Mouse (Mus musculus) thymus, adult 2 months (tissue): ENCODE data around the gene Slc35a1.

Experiments
- CTCF ChIP-seq: fragments of 200-500 bp; IDR thresholded peaks from 2 replicates; pipeline ENCODE4 v1.5.1; 2012; ENCODE audit warnings: mild to moderate bottlenecking, control low read depth, low read length, moderate library complexity, borderline replicate concordance; ENCODE audit not compliant: control insufficient read depth, poor library complexity, insufficient read depth; ENCODE audit errors: extremely low read depth
- POLR2A ChIP-seq: fragments of 200-500 bp; IDR thresholded peaks from 2 replicates; pipeline ENCODE4 v1.6.1; 2012; ENCODE audit warnings: mild to moderate bottlenecking, low read length, control low read depth, moderate library complexity; ENCODE audit not compliant: control insufficient read depth, poor library complexity, insufficient read depth; ENCODE audit errors: extremely low read depth

DNA sequence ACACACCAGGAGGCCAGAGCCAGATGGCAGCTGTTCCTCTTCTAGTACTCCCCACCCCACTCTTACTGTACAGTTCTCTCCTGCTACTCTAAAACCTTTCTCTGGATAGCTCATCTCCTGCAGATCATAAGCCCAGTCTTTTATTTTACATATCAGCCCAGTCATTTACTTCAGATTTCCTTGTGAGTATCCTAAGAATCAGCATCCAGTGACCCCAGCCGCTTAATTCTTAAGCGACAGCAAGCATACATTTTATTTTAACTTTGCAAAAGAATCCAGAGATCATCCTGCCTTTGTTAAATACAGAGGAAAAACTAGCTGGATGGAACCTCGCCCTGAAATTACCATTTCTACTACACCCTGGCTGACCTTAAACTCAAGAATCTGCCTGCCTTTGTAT lies 47.2 kb upstream of the Slc35a1 start:
- TF ChIP-seq POLR2A, result no peak
- TF ChIP-seq CTCF, result no peak
